Mouse (Mus musculus): ENCODE data around the gene Cdk19.

DNA sequence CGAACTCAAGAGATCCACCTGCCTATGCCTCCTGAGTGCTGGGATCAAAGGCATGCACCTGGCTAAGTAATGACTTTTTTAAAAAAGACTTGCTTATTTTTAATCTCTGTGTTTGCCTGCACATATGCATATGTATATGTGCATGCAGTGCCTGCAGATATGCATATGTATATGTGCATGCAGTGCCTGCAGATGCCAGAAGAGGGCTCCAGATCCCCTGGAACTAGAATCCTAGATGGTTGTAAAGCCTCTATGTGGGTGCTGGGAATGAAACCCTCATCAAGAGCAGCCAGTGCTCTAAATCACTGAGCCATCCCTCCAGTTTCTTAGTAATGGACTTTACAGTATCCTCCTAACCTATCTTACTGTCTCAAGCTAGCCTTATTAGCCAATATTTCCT is 33.4 kb upstream of the Cdk19 start:
- no peak for TF ChIP-seq GATA1 (IDR thresholded peaks at IDR 0.05; ENCODE audit: low read length)
- TF ChIP-seq TAL1 (IDR thresholded peaks at IDR 0.05; ENCODE audit: low read length), result no peak

Measured in erythroblast, embryonic 14.5 days (primary cell).